Mouse (Mus musculus) urinary bladder, adult 2 months (tissue): Measurements from ENCODE around the gene Myrfl. TPM values are rescaled to one million over a fixed set of nuclear protein-coding genes. Genes with fewer than 3 reads are reported as not detected.

ENCODE experiments used
- DNase-seq: peaks from one replicate; pipeline ENCODE4 v3.0.0; 2022; ENCODE audit warnings: low spot score
- polyA plus RNA-seq: library from polyadenylated mRNA; depleted of rRNA; stranded (reverse); fragments of >200 nt; gene quantifications from 2 replicates; pipeline ENCODE4 v1.2.3, GENCODE M21; 2012

The Myrfl gene
- polyA plus RNA-seq, 1 experiment, result not detected

- DNase-seq, result no peak
These were observed 17.0 kb upstream of the Myrfl start for GRCm38 (mm10) chr10:116913647-116914273.

- DNase-seq, result no peak
These were observed 16.1 kb upstream of the Myrfl start for GRCm38 (mm10) chr10:116912850-116913249.

- DNase-seq, result no peak
These were observed 12.4 kb upstream of the Myrfl start for GRCm38 (mm10) chr10:116908901-116909642.

- DNase-seq, result no peak
These were observed 10.1 kb upstream of the Myrfl start for GRCm38 (mm10) chr10:116906794-116907193.

GRCm38 (mm10) chr10:116904503-116904908 is 7.8 kb upstream of the Myrfl start:
- no peak for DNase-seq

- DNase-seq, result no peak
These were observed 1.4 kb downstream of the Myrfl start for GRCm38 (mm10) chr10:116895108-116895833.

GRCm38 (mm10) chr10:116894540-116894939 is 2.2 kb downstream of the Myrfl start:
- DNase-seq, result no peak

- DNase-seq, result no peak
These were observed 3.0 kb downstream of the Myrfl start for GRCm38 (mm10) chr10:116893753-116894152.

- no peak for DNase-seq
These were observed 6.1 kb downstream of the Myrfl start for GRCm38 (mm10) chr10:116890587-116890986.

GRCm38 (mm10) chr10:116884552-116884951 is 12.2 kb downstream of the Myrfl start:
- no peak for DNase-seq

GRCm38 (mm10) chr10:116883531-116883930 is 13.2 kb downstream of the Myrfl start:
- DNase-seq, result no peak

- no peak for DNase-seq
These were observed 19.3 kb downstream of the Myrfl start for GRCm38 (mm10) chr10:116877436-116877835.

- no peak for DNase-seq
These were observed 22.2 kb downstream of the Myrfl start for GRCm38 (mm10) chr10:116874490-116874889.

GRCm38 (mm10) chr10:116872016-116872410 is 24.7 kb downstream of the Myrfl start:
- DNase-seq, result no peak

GRCm38 (mm10) chr10:116871329-116872015 is 25.2 kb downstream of the Myrfl start:
- no peak for DNase-seq

GRCm38 (mm10) chr10:116870819-116871218 is 25.9 kb downstream of the Myrfl start:
- no peak for DNase-seq

GRCm38 (mm10) chr10:116853159-116853845 is 43.4 kb downstream of the Myrfl start:
- no peak for DNase-seq

- peak; percentile 72 for DNase-seq
These were observed 47.8 kb downstream of the Myrfl start for GRCm38 (mm10) chr10:116848749-116849473.

- no peak for DNase-seq
These were observed 55.2 kb downstream of the Myrfl start for GRCm38 (mm10) chr10:116841551-116841950.

- DNase-seq, result no peak
These were observed 66.0 kb downstream of the Myrfl start for GRCm38 (mm10) chr10:116830676-116831075.

- no peak for DNase-seq
These were observed 68.6 kb downstream of the Myrfl start for GRCm38 (mm10) chr10:116828099-116828498.
